Mouse (Mus musculus) ES-E14 (cell line): Measurements from ENCODE around the gene Sult1b1. TPM values are rescaled to one million over a fixed set of nuclear protein-coding genes. Genes with fewer than 3 reads are reported as not detected.

Experiments used
- DNase-seq: peaks from one replicate; pipeline ENCODE4 v3.0.0-alpha.2; 2013; ENCODE audit warnings: low read depth, low spot score
- H3K27ac ChIP-seq: 2 replicates; pipeline ENCODE4 v1.5.1; 2012; ENCODE audit warnings: low read depth, mild to moderate bottlenecking, low read length, moderate library complexity, mixed read lengths; ENCODE audit not compliant: poor library complexity, insufficient read depth, severe bottlenecking
- H3K36me3 ChIP-seq: 2 replicates; pipeline ENCODE4 v1.6.1; 2012; ENCODE audit warnings: mild to moderate bottlenecking, low read length, moderate library complexity, mixed read lengths; ENCODE audit not compliant: control insufficient read depth, poor library complexity, insufficient read depth, severe bottlenecking
- H3K4me1 ChIP-seq, 2 experiments: fragments of 150-350 bp in 1 of 2; sonication (generic) in 1 of 2; 2 replicates each; pipeline ENCODE4 v1.6.1; 2012; ENCODE audit warnings: low read length in 2 of 2, mild to moderate bottlenecking in 1 of 2, mixed read lengths in 1 of 2; ENCODE audit not compliant: control insufficient read depth in 2 of 2, insufficient read depth in 2 of 2, poor library complexity in 1 of 2
- H3K4me3 ChIP-seq, 2 experiments: fragments of 150-350 bp in 1 of 2; sonication (generic) in 1 of 2; 2 replicates each; pipeline ENCODE4 v1.5.1; 2012; ENCODE audit warnings: low read length in 2 of 2, low read depth in 1 of 2, mild to moderate bottlenecking in 1 of 2, mixed read lengths in 1 of 2; ENCODE audit not compliant: insufficient read depth in 1 of 2, poor library complexity in 1 of 2, severe bottlenecking in 1 of 2
- H3K9ac ChIP-seq: 2 replicates; pipeline ENCODE4 v1.6.1; 2012; ENCODE audit warnings: low read depth, mild to moderate bottlenecking, low read length, mixed read lengths; ENCODE audit not compliant: poor library complexity, insufficient read depth, severe bottlenecking
- H3K9me3 ChIP-seq: fragments of 150-350 bp; sonication (generic); 2 replicates; pipeline ENCODE4 v1.6.1; 2012; ENCODE audit warnings: low read depth, mild to moderate bottlenecking, low read length; ENCODE audit not compliant: control insufficient read depth, insufficient read depth
- CHD2 ChIP-seq: IDR thresholded peaks from 2 replicates; pipeline ENCODE4 v1.6.1; 2014; ENCODE audit warnings: mild to moderate bottlenecking, low read depth, low read length, inconsistent platforms
- HCFC1 ChIP-seq: IDR thresholded peaks from 2 replicates; pipeline ENCODE4 v1.6.1; 2012; ENCODE audit warnings: low read length, inconsistent platforms, borderline replicate concordance; ENCODE audit not compliant: insufficient read depth
- MAFK ChIP-seq: IDR thresholded peaks from 2 replicates; pipeline ENCODE4 v1.6.1; 2014; ENCODE audit warnings: mild to moderate bottlenecking, low read depth, low read length, inconsistent platforms; ENCODE audit not compliant: insufficient read depth
- ZC3H11A ChIP-seq: IDR thresholded peaks from 2 replicates; pipeline ENCODE4 v1.6.1; 2012; ENCODE audit warnings: low read depth, mild to moderate bottlenecking, inconsistent platforms, low read length, borderline replicate concordance
- ZNF384 ChIP-seq: IDR thresholded peaks from 2 replicates; pipeline ENCODE4 v1.6.1; 2012; ENCODE audit warnings: low read depth, low read length, inconsistent platforms
- in situ Hi-C, 2 experiments: fragments of 600-800 bp; cut with MboI; formaldehyde crosslinking; loops; one replicate each; pipeline ENCODE4 v1.15.1; 2025; ENCODE audit warnings: low sequenced_read_pairs in 2 of 2, inconsistent platforms in 1 of 2; ENCODE audit not compliant: unreplicated experiment in 2 of 2
- total RNA-seq: library from RNA; depleted of rRNA; stranded (reverse); fragments of 300-350 nt; gene quantifications from 2 replicates; pipeline ENCODE4 v1.2.3, GENCODE M21; 2012; rRNA removed

Sult1b1 gene
- not detected in 2 replicates for total RNA-seq

DNA sequence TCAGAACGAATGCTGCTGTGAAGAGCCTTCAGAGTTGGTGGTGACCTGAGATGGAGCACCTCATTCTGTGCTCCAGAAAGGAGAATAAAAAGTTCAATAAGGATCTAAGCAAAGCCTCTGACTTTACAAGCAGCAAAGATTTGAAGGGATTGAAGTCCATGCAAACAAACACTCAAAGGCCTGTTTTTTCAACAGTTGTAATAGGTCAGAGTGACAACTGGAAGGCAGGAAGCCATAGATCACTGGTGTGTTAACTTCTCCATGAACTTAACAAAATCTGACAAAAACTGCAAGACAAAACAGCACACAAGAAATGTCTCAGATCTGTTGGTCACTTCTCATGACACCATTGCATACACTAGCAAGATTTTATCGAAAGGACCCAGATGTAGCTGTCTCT is at the start of gene Sult1b1:
Gene Sult1b1, minus strand, starts transcription at position 85 of the 400 bp plus-strand sequence.
- no peaks in the 10 kb centered on the region for H3K4me1 ChIP-seq
- H3K9me3 ChIP-seq = no peaks in the 10 kb centered on the region
- H3K36me3 ChIP-seq = no peaks in the 10 kb centered on the region
- DNase-seq = no peak
- H3K27ac ChIP-seq = no peak within 1 kb of the TSS
- in situ Hi-C loops = no loop called here
- H3K4me3 ChIP-seq = no peak within 1 kb of the TSS
- TF ChIP-seq CHD2 (no peak), ZC3H11A (no peak), MAFK (no peak), ZNF384 (no peak), HCFC1 (no peak)
- no peak within 1 kb of the TSS for H3K9ac ChIP-seq

DNA sequence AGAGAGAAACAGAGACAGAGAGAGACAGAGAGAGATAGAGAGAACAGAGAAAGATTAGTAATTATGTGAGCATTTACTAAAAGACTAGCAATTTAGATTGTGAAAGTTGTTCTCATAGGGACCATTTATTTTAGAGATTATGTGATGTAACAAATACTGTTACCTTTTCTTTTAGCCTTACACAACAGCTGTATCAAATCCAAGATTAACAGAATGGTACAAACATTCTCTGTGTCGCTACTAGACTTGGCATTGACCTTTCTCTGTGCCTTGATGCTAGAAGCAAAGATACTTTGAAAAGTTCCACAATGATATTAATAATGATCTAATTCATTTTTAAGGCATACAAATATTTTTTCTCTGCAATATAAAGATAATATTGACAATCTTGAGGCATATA is 42.4 kb upstream of the Sult1b1 start:
- Histone ChIP-seq H3K4me1 (no peaks in the 10 kb centered on the region), H3K4me3 (no peak overlapping the region), H3K9me3 (no peaks in the 10 kb centered on the region), H3K36me3 (no peaks in the 10 kb centered on the region), H3K27ac (no peak overlapping the region), H3K9ac (no peak overlapping the region)
- no peak for TF ChIP-seq MAFK
- TF ChIP-seq CHD2 = no peak
- no peak for TF ChIP-seq ZNF384
- TF ChIP-seq ZC3H11A = no peak
- TF ChIP-seq HCFC1 = no peak
- no peak for DNase-seq
- in situ Hi-C loops = no loop called here

DNA sequence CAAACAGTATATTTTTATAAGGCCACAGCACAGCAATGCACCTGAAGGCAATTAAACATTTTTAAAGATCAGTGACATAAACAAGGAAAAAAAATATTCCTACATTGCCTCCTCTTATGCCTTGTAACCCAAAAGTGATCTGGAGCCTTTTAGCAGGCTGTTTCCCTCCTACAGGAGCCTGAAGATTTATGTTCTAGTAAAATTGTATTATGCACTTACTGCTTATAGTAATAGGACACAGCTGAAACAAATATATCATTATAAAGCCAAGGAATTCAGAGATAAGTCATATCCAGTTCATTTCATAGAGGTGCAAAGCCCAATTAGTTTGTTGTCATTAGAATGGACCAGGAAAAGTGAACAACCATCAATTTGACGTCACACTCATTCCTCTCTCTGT is 36.2 kb upstream of the Sult1b1 start:
- in situ Hi-C loops = no loop called here
- no peak overlapping the region for H3K4me3 ChIP-seq
- no peak for DNase-seq
- H3K9me3 ChIP-seq = no peaks in the 10 kb centered on the region
- H3K27ac ChIP-seq = no peak overlapping the region
- TF ChIP-seq HCFC1 (no peak), ZNF384 (no peak), CHD2 (no peak), MAFK (no peak), ZC3H11A (no peak)
- no peaks in the 10 kb centered on the region for H3K4me1 ChIP-seq
- no peak overlapping the region for H3K9ac ChIP-seq
- H3K36me3 ChIP-seq = no peaks in the 10 kb centered on the region

DNA sequence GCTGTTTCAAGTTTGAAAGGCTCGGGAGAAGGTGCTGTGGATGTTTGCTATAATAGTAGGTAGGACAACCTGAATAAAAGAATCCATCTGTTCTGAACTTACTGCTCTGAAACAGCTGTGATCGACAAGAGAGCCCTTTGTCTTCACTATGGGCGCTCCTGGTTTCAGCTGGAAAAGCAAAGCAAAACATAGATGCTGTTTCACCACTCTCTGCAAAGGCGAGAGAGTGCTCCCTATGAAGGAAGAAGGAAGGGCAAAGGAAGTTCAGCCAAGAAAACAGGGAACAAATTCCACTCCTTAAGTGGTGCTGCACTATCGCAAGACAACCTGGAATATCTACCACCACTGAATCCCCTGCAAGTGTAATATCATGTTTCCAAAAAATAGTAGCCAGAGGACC is 35.5 kb upstream of the Sult1b1 start:
- H3K4me3 ChIP-seq = no peak overlapping the region
- H3K9ac ChIP-seq = no peak overlapping the region
- H3K36me3 ChIP-seq = no peaks in the 10 kb centered on the region
- H3K27ac ChIP-seq = no peak overlapping the region
- H3K4me1 ChIP-seq = no peaks in the 10 kb centered on the region
- in situ Hi-C loops = no loop called here
- TF ChIP-seq ZNF384 (no peak), HCFC1 (no peak), CHD2 (no peak), ZC3H11A (no peak), MAFK (no peak)
- DNase-seq = no peak
- H3K9me3 ChIP-seq = no peaks in the 10 kb centered on the region

DNA sequence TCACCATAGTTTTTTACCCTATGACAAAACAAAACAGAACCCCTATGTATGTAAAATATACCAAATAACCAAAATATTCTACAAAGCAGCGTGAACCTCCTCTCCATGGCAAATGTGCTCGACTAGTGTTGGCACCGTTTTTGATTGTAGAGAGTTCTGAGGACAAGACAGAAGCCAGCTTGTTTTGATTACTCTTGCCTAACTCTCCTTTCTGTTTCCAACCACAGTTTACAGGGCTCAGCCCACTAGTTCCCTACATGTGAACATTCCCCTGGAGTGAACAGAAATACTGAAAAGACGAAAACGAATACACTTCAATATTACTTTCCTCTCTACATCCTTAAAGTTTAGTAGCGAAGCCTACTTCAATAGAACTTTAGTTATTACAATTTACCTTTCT is 34.8 kb upstream of the Sult1b1 start:
- Histone ChIP-seq H3K27ac (no peak overlapping the region), H3K4me3 (no peak overlapping the region), H3K9me3 (no peaks in the 10 kb centered on the region), H3K36me3 (no peaks in the 10 kb centered on the region), H3K9ac (no peak overlapping the region), H3K4me1 (no peaks in the 10 kb centered on the region)
- no peak for DNase-seq
- no peak for TF ChIP-seq ZNF384
- in situ Hi-C loops = no loop called here
